Mouse (Mus musculus) neural tube, embryonic 14.5 days (tissue): ENCODE results near the gene Prl7c1. TPM values are rescaled to one million over a fixed set of nuclear protein-coding genes. Genes with fewer than 3 reads are reported as not detected.
"Not testable (repeated sequence)": the region's sequence is repeated elsewhere in the genome, so short reads cannot be mapped to it uniquely, and the experiment has no call there.

ENCODE experiments used
- ATAC-seq: fragments of 200-750 bp; cut with Nextera tagmentation; 2 replicates; pipeline ENCODE4 v1.8.0; 2017; ENCODE audit warnings: low read depth, mild to moderate bottlenecking, moderate TSS enrichment, moderate library complexity
- H3K27ac ChIP-seq: fragments of 300-500 bp; sonication (generic); 2 replicates; pipeline ENCODE4 v1.5.1; 2014; ENCODE audit warnings: low read depth, mild to moderate bottlenecking, control low read depth, low read length, moderate library complexity, mixed read lengths
- H3K27me3 ChIP-seq: fragments of 300-500 bp; sonication (generic); 2 replicates; pipeline ENCODE4 v1.6.1; 2014; ENCODE audit warnings: low read length; ENCODE audit not compliant: control insufficient read depth, insufficient read depth
- H3K36me3 ChIP-seq: fragments of 300-500 bp; sonication (generic); 2 replicates; pipeline ENCODE4 v1.6.1; 2014; ENCODE audit warnings: low read length, mixed read lengths; ENCODE audit not compliant: control insufficient read depth, insufficient read depth
- H3K4me1 ChIP-seq: fragments of 300-500 bp; sonication (generic); 2 replicates; pipeline ENCODE4 v1.6.1; 2014; ENCODE audit warnings: low read length; ENCODE audit not compliant: control insufficient read depth, insufficient read depth
- H3K4me2 ChIP-seq: fragments of 300-500 bp; sonication (generic); 2 replicates; pipeline ENCODE4 v1.6.1; 2014; ENCODE audit warnings: mild to moderate bottlenecking, low read depth, low read length, control low read depth
- H3K4me3 ChIP-seq: fragments of 300-500 bp; sonication (generic); 2 replicates; pipeline ENCODE4 v1.5.1; 2014; ENCODE audit warnings: low read depth, low read length, control low read depth, mixed read lengths
- H3K9ac ChIP-seq: fragments of 300-500 bp; sonication (generic); replicated peaks from 2 replicates; pipeline ENCODE4 v1.6.1; 2014; ENCODE audit warnings: low read depth, mild to moderate bottlenecking, control low read depth, low read length, mixed read lengths
- H3K9me3 ChIP-seq: fragments of 300-500 bp; sonication (generic); 2 replicates; pipeline ENCODE4 v1.6.1; 2016; ENCODE audit warnings: low read length; ENCODE audit not compliant: control insufficient read depth
- WGBS: fragments of 180-500 bp; shearing (Covaris S2); extraction: QIAGEN DNeasy Blood & Tissue Kit; methylation state at CpG from one replicate; pipeline ENCODE4 v1.1.7; 2014; 5-methylcytosine and 5-hydroxymethylcytosine counted together
- polyA plus RNA-seq: library from polyadenylated mRNA; unstranded; fragments of >200 nt; fragmentation: Nextera tagmentation; extraction: Ambion mirVana; gene quantifications from 2 replicates; pipeline ENCODE4 v1.2.1, GENCODE M21; 2014

Gene Prl7c1
- not detected in 2 replicates for polyA plus RNA-seq

DNA sequence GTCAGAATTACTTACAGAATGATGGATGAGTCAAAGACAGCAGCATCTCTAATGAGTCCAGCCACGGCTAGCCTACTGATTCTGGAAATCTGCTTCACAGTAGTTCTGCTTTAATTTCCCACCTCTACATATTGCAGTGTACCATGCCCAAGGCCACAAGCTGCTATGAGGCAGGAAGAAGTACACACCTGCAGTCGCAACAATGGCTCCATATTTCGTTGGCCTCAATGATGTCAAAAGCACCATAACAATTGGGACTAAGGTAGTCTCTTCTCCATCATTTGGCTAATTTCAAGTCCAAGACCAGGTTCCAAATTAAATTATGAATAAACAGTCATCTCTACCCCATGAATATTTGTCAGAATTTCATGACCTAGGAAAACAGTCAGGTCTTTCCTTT is at the start of gene Prl7c1:
Gene Prl7c1, minus strand, starts transcription at position 101 of the 400 bp plus-strand sequence.
- not testable (repeated sequence) for H3K9me3 ChIP-seq, H3K4me1 ChIP-seq, H3K4me3 ChIP-seq, H3K36me3 ChIP-seq, H3K27ac ChIP-seq, H3K9ac ChIP-seq, ATAC-seq, H3K27me3 ChIP-seq, H3K4me2 ChIP-seq
- WGBS, result 95% methylated on average over 2 of the region's 3 CpGs

DNA sequence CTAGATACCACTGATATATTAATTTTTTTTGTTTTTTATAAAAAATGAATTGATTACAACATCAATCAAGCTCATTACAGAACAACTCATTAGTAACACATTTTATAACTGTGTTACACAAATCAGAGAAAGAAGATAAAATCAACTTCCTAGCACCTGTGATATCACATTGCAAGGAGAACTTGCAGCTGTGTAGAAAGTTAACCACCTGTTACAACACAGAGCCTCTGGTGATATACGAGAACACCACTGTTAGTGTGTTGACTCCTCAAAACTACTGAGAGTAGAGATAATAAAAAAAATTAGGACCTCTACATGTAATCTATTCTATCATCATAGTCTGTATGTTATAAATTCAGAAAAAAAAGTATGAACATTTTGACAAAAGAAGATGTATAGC is 22.2 kb upstream of the Prl7c1 start:
- no peaks in the 10 kb centered on the region for H3K9me3 ChIP-seq
- H3K27ac ChIP-seq, result no peak overlapping the region
- no peak overlapping the region for H3K4me3 ChIP-seq
- H3K9ac ChIP-seq, result no peak overlapping the region
- no peaks in the 10 kb centered on the region for H3K27me3 ChIP-seq
- H3K4me2 ChIP-seq, result no peak overlapping the region
- no peaks in the 10 kb centered on the region for H3K4me1 ChIP-seq
- ATAC-seq, result no peak
- H3K36me3 ChIP-seq, result no peaks in the 10 kb centered on the region
- WGBS, result 98% methylated on average over 1 of the region's 1 CpGs

DNA sequence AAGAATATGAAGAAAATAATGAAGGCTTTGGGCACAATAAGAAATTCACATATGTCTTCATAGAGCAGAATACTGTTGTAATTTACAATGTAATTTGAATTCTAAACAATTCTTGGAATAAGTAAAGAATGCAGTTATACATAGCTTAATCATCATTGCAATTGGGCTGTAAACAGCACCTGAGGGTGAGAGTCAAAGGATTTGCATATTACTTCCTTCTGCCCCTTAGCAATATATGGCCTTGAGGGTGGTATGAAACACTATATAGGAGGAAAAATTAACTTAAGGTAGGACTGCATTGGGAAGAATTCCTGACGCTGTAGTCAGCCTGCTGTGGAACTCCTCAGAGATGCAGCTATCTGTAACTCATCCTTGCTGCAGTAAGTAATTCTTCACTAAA is 20.8 kb upstream of the Prl7c1 start, which contains the start of gene Prl2a1:
Gene Prl2a1, plus strand, starts transcription at position 301 of the 400 bp plus-strand sequence.
- Histone ChIP-seq H3K27ac (no peak within 1 kb of the TSS), H3K27me3 (no peaks in the 10 kb centered on the region)
- 85% methylated on average over 1 of the region's 1 CpGs for WGBS

DNA sequence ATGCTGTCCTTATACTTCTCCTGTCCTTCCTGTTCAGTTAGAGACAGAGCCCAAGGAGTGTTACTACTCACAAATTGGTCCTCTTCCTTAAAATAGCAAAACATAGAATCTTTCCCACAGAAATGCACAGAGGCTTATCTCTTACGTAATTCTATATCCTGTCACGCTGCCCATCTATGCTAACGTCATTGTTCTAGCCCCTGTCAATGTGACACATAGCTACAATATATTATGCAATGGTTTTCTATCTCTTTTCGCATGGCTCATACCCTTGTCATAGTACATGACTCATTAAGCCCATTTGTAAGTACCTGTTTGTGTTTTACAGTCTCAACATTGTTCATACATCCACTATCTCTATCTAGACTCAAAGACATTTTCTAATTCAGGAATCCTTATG is 18.7 kb upstream of the Prl7c1 start:
- Histone ChIP-seq H3K9me3 (no peaks in the 10 kb centered on the region), H3K4me1 (no peaks in the 10 kb centered on the region), H3K36me3 (no peaks in the 10 kb centered on the region), H3K4me2 (no peak overlapping the region), H3K27ac (no peak overlapping the region), H3K27me3 (no peaks in the 10 kb centered on the region), H3K4me3 (no peak overlapping the region), H3K9ac (no peak overlapping the region)
- WGBS, result 89% methylated on average over 4 of the region's 4 CpGs
- ATAC-seq, result no peak

More for the DNA sequence above, 20.8 kb upstream of the Prl7c1 start, which contains the start of gene Prl2a1:
- H3K4me2 ChIP-seq, result no peak within 1 kb of the TSS
- no peak within 1 kb of the TSS for H3K9ac ChIP-seq
- ATAC-seq, result no peak
- H3K4me1 ChIP-seq, result no peaks in the 10 kb centered on the region
- no peaks in the 10 kb centered on the region for H3K36me3 ChIP-seq
- H3K9me3 ChIP-seq, result no peaks in the 10 kb centered on the region
- H3K4me3 ChIP-seq, result no peak within 1 kb of the TSS

DNA sequence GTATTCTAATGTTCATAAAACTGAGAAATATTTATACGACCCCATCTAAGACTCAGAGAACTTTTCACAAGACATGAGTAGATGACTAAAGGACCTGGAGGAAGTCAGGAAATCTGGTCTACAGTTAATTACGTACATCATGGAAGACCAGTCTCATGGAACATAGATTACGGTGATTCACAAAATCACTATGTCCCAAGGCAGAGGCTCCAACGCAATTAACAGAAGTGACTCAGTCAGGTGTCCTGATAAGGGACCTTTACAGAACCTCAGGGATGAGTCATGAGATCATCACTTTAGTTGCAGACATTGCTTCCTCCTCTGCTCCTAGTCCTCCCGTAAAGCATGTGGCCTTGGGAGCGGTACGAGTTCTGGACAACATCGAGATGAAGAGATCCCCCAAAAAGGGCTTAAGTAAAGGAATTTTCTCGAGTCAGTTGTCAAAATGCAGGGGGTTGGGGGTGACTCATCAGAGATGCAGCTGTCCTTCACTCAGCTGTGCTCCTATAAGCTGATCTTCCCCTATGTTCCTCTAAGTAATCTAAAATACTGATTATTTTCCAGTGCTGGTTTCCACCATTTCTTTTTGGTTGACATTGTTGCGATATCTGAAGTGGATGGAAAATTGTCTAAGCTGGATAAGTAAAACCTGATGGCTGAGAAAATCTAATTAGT is 46.0 kb downstream of the Prl7c1 start:
- no peaks in the 10 kb centered on the region for H3K36me3 ChIP-seq
- H3K27me3 ChIP-seq, result no peaks in the 10 kb centered on the region
- no peak overlapping the region for H3K4me2 ChIP-seq
- no peak overlapping the region for H3K27ac ChIP-seq
- WGBS, result 92% methylated on average over 10 of the region's 10 CpGs
- no peak overlapping the region for H3K4me3 ChIP-seq
- ATAC-seq, result no peak
- H3K9ac ChIP-seq, result no peak overlapping the region
- H3K9me3 ChIP-seq, result no peaks in the 10 kb centered on the region
- no peaks in the 10 kb centered on the region for H3K4me1 ChIP-seq

GRCm38 (mm10) chr13:27730286-27730959 is 50.2 kb downstream of the Prl7c1 start:
- H3K36me3 ChIP-seq, H3K4me1 ChIP-seq, H3K27ac ChIP-seq, H3K9me3 ChIP-seq, ATAC-seq, H3K27me3 ChIP-seq, H3K4me2 ChIP-seq, H3K4me3 ChIP-seq, H3K9ac ChIP-seq: not testable (repeated sequence)
- WGBS, result 87% methylated on average over 5 of the region's 5 CpGs

DNA sequence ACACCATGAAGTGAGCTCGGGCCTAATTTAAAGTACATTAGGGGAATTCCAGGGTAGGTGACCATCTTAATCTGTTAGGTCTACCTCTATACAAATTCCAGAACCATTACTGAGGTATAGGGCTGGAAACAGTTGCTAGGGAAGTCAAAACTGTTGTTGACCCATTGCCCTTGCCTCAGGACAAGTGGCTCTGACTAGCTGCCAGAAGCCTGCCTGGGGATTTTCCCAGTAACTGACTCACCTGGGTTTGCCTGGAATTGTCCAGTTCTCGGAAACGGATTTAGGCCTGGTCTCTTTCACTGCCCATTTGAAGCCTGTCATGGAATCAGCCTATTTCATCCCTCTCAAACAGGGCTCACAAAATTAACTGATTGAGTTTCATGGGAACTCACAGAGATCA is 55.5 kb downstream of the Prl7c1 start:
- not testable (repeated sequence) for H3K36me3 ChIP-seq, H3K4me1 ChIP-seq, H3K27me3 ChIP-seq, ATAC-seq, H3K9me3 ChIP-seq, H3K4me3 ChIP-seq, H3K4me2 ChIP-seq, H3K27ac ChIP-seq, H3K9ac ChIP-seq
- WGBS, result 90% methylated on average over 3 of the region's 3 CpGs

Other genes starting within 250 kb of the Prl7c1 start
- gene Prl8a9, start 216.2 kb downstream of the Prl7c1 start, polyA plus RNA-seq, result not detected in 2 replicates
- gene Prl8a1, start 198.6 kb downstream of the Prl7c1 start, polyA plus RNA-seq, result not detected in 2 replicates
- gene Prl7b1, start 170.2 kb downstream of the Prl7c1 start, polyA plus RNA-seq, result not detected in 2 replicates
- not detected in 2 replicates for gene Prl7a1, start 138.3 kb downstream of the Prl7c1 start, polyA plus RNA-seq
- not detected in 2 replicates for gene Prl7a2, start 112.8 kb downstream of the Prl7c1 start, polyA plus RNA-seq
- gene Prl7d1, start 64.1 kb downstream of the Prl7c1 start, polyA plus RNA-seq, result not detected in 2 replicates
- not detected in 2 replicates for gene Prl2a1, start 20.9 kb upstream of the Prl7c1 start, polyA plus RNA-seq
- not detected in 2 replicates for gene Prl2c1, start 68.5 kb upstream of the Prl7c1 start, polyA plus RNA-seq
- gene Prl4a1, start 235.4 kb upstream of the Prl7c1 start, polyA plus RNA-seq, result not detected in 2 replicates